Mouse (Mus musculus) ovary, postnatal 14 days (tissue): ENCODE results near the gene Atp6v0d1.

Experiments used
- DNase-seq: peaks from one replicate; pipeline ENCODE4 v3.0.0; 2022; ENCODE audit warnings: low spot score

The Atp6v0d1 gene

DNA sequence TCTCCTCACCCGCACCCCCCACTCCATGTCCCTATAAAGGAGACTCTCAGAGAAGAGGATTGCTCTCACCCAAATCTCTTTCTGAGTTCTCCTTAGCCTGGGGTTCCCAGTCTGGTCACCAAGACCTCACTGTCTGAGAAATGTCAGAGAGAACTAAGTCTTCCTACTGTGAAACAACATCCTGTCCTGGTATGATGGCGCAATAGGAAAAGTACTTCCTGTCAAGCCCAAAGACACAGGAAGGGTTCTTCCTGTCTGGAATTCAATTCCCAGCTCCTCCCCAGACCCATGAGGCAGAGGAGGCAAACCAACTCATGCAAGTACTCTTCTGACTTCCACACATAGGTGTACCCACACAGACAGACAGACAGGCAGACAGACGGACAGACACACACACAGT is 61.2 kb downstream of the Atp6v0d1 start:
- no peak for DNase-seq

- DNase-seq: no peak
Observed at GRCm38 (mm10) chr8:105499787-105500186, 66.1 kb downstream of the Atp6v0d1 start.

DNA sequence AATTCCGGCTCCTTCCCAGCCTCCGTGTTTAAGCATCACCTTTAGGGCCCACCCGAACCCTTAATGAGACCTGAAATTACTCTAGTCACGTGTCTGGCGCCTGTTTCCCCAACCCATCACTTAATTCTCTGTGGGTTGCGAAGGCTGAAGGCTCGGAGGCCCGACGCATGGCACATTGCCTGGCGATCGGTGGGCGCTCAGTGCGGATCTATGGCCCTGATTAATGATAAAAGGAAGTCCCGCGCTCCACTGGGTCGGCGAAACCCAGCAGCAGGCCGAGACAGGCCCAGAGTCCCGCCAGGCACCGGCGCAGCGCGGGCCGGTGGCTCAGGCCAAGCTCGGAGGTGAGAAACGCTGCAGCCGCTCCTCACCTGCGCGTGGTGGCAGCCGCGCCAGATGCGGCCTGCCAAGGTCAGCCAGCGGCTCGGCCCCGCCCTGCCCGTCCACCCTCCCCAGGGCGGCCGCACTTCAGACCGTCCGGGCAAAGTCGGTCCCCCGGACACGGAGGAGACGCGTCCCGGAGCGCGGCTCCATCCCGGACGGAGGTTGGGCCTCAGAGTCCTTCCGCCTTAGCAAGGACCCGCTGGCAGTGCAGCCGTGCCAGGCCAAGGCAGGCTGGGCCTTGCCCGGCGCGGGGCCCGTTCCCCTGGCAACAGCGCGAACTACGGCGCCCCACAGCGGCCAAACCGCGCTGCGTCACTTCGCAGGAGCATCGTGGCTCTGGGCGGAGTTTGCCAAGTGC is 69.2 kb downstream of the Atp6v0d1 start, which contains the start of gene Zdhhc1:
Zdhhc1 (minus strand) TSS at position 464 of the 742 bp plus-strand sequence.
- DNase-seq: peak; percentile 88

GRCm38 (mm10) chr8:105495350-105496302 is 70.2 kb downstream of the Atp6v0d1 start:
- DNase-seq: no peak

- DNase-seq: no peak
Observed at GRCm38 (mm10) chr8:105494566-105494965, 71.3 kb downstream of the Atp6v0d1 start.

DNA sequence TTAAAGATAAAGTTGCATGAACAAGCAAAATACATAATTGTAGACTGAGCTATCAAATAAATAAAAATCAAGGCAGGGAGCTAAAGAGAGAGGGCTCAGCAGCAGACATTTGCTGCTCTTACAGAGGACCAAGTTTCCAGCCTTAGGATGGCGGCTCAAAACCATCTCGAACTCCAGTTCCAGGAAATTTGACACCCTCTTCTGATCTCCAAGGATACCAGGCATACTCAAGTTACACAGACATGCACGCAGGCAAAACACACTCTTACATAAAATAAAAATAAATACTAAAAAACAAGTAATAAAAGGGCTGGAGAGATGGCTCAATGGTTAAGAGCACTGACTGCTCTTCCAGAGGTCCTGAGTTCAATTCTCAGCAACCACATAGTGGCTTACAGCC is 72.4 kb downstream of the Atp6v0d1 start:
- DNase-seq: no peak

DNA sequence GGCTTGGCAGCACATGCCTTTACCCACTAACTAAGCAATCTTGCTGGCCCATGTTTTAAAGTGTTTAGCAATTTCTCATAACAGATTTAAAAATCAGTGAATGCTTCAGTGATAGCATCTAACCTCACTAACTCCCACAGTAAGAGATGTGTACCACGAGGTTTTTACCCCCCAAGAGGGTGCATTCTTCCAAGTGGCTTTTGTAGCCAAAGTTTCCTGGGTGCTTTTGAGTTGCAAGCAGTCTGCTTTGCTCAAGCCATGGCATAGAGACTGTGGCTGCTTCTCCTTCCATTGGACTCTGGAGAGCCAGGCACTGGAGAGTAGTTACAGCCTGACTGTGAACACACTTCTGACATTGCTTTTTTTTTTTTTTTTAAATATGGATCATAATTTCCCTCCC is 76.6 kb downstream of the Atp6v0d1 start:
- DNase-seq: no peak

GRCm38 (mm10) chr8:105488082-105488481 is 77.8 kb downstream of the Atp6v0d1 start:
- no peak for DNase-seq

GRCm38 (mm10) chr8:105484392-105484791 is 81.5 kb downstream of the Atp6v0d1 start:
- peak; percentile 76 for DNase-seq

- no peak for DNase-seq
Observed at GRCm38 (mm10) chr8:105484030-105484368, 81.8 kb downstream of the Atp6v0d1 start.

DNA sequence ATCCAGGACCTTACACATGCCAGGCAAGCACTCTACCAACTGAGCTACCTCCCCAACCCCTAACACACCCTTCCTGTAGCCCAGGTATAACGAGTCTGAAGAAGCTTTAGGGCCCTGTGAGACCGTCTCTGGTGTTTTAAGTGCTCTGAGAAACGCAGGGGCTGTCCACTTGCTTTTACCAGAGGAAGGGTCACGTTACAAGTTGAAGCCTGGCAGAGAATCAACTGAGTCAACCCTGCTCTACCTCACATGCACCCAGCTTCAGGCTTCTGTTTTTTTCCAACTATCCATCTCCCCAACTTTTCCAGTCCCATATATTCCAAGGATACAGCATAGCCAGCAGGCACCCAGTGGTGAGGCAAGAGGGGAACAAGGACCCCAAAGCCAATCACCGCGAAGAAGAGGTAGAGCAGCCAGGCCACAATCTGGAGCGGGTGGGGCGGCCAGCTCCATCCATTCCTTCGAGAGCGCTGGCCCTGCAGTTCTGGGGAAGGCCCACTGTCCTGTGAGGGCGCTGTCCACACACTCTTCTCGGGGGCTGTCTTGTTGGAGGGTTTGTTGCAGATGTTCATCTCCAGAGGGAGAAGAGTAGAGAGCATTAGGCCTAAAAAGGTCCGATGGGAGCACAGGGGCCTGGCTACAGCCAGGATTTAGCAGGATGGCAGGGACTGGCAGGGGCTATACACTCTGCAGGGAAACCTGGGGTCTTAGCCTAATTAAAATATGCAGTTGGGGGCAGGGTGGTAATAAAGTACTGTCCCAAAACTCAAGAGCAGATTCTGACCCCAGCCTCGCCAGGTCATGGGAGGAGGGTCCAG is 82.4 kb downstream of the Atp6v0d1 start:
- peak; percentile 55 for DNase-seq

GRCm38 (mm10) chr8:105482123-105482522 is 83.7 kb downstream of the Atp6v0d1 start:
- DNase-seq: no peak

DNA sequence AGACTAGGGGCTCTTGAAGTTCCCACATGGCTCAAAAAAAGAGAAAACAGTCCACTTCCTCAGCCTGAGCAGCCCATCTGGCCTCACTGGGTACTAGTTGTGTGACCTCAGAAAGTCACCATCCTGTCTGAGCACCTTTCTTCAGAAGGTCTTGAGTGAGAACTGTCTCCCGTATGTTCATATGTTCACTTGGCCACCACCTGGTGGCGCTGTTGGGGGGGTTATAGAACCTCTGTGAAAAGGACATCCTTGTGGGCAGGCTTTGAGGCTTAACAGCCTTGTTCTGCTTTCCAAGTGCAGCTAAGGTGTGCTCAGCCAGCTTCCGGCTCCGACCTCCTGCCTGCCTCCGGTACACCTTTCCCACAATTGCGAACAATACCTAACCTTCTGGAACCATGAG is 84.4 kb downstream of the Atp6v0d1 start:
- no peak for DNase-seq

DNA sequence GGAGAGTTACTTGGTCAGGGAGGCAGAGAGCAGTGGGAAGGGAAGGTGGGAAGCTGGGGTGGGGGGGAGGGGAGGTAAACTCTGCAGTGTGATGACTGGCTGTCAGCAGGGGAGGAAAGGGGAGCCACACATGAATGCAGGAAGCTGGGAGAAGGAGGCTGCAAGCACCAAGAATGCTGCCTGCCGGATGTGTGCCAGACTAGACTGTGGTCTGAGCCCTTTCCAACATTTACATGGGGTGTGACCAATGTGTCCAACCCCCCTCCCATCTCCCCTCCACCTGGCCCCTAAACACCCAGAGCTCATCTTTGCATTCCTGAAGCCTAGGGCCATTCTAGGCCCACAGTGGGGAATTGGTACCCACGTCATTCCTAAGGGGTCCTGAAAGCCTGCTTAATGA is 84.8 kb downstream of the Atp6v0d1 start:
- DNase-seq: no peak

GRCm38 (mm10) chr8:105477792-105478191 is 88.1 kb downstream of the Atp6v0d1 start:
- no peak for DNase-seq

DNA sequence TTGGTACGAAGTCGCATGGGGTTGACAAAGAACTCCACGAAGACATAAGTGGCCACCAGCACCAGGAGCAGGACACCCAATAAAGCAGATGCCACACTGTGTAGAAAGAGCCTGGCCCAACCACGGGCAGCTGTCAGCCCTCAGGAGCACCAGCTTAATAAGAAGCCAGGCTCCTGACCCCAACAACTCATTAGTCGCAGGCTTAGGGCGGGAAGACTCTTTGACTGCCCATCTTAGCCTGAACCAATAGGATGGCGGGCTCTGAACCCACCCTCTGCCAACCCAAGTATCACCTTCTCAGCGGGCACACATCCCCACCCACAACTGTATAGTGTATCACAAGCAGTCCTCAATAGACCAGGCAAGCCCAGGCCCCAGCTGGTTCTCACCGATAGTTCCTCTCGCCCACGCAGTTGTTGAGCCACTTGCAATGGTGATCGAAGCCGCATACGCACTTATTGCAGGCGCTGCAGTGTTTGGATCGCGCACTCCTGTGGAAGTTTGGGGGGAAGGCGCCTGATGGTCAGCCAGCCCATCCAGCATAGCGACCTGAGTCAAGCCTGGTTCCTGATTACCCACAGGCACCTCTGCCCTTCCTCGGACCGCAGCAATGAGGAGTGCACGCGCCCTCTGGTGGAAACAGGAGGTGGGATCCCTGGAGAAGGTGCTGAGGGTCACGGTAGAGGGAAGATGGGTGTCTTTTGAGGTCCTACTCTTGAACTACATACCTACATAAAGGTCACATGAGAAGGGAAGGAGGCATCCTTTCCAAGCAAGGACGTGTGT is 89.0 kb downstream of the Atp6v0d1 start:
- peak; percentile 56 for DNase-seq

DNA sequence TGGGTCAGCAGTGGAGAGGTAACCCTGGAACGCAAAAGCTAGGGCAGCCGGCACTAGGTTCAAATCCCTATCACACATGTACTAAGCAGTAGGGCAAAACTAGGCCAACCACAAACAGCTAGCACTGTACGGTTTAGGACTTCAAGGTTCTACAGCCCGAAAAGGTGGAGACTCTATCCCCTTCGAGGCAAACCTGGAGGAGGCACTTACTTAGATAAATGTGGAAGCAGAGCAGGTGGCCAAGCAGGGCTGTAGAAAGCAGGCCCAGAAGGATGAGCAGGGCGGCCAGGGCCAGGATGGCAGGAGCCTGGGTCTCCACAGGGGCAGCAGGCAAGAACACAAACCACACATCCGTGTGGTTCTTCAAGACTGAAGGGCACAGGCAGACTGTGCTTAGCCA is 89.7 kb downstream of the Atp6v0d1 start:
- DNase-seq: no peak

- DNase-seq: no peak
Observed at GRCm38 (mm10) chr8:105475742-105476141, 90.1 kb downstream of the Atp6v0d1 start.

DNA sequence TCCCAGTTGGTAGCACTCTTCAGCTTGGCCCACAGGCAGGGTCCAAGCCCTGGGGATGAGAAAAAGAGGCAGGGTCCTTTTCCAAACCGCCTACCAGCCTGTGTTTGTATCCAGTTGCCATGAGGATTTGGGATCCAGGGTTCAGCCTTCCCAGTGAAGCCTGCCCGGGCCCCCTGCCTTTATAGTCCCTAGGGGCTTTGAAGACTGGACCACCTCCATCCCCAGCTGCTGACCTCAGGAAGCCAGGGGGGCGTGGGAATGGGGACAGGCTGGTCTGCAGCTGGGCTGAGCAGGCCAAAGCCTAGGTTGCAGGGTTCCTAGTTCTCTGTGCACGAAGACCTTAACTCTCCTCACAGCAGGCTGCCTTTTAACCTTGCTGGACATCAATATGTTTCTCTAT is 90.6 kb downstream of the Atp6v0d1 start:
- no peak for DNase-seq

- DNase-seq: no peak
Observed at GRCm38 (mm10) chr8:105474680-105475079, 91.2 kb downstream of the Atp6v0d1 start.
